Mouse (Mus musculus) CD8-positive naive resting alpha-beta T cell, adult 57 days (primary cell): ENCODE results near the gene Gm4969. TPM values are rescaled to one million over a fixed set of nuclear protein-coding genes. Genes with fewer than 3 reads are reported as not detected.

Source experiments
- total RNA-seq: library from RNA; stranded (reverse); gene quantifications from one replicate; pipeline ENCODE4 v1.2.4, GENCODE M21; 2023

Gm4969 gene
- not detected for total RNA-seq

DNA sequence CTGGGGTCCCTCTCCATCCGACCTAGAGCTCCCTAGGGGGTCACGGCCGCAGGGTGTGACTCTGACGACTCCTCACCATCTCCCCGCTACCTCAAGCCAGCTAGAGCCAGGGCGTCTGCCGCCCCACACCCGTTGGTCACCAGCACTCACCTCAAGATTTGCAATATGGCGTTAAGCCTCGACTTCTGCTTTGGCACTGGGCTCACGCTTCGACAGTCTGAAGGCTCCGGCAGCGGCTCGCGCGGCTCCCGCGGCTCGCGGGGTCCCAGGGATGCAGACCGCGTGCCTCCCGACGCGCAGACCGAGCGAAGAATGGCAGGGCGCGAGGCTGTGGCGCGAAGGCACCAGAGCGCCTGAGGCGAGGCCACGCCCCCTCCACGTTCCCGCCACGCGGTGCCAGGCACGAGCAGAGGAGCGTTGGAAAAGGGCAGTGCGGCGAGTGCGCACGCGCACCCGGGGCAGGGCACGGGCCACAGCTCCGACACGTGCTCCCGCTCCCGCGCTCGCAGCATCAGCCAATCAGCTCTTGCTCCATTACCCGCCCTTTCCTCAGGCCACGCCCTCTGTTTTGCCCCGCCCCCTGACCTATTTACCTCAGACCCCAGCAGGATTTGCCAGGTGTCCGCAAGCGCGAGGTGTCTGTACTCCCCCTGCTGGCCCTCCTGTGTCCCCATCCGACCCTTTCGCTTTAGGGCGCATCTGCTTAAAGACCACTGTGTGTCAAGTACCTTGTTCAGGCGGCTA is at the start of gene Gm4969:
Gene Gm4969 (minus strand): TSS at position 341 of the 744 bp plus-strand sequence.

DNA sequence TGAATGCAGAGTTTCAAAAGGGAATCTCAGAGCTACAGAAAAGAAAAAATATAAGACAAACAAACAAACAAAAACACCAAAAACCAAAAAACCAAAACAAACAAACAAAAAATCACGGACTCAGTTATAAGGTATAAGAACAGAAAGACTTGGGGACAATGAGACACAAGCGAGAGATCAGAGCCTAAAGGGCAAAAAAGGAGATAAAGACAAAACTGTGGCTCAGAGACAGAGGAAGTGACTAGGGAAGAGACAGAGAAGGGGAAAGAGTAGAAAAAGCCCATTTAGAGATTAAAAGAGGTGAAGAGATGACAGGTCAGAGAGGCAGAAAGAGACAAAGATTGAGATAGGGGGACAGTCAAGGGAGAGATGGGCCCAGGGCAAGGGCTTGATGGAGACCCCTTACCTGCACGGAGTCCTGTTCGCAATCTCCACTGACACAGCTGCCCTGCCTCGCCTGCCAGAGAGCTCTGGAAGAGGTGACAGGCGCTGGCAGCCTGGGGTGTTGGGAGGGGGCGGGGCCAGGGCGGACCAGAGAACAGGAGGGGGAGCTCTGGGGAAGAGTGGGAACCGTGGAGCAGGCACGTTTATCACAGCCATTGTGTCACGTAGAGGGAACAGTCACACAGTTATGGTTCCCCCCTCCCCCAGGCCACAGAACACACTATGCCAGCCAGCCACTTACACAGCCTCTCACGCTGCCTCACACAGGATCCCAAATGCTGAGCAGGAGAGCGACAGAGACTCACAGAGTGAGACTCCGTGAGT is 47.7 kb upstream of the Gm4969 start, which contains the start of gene Gipr:
Gene Gipr (minus strand): TSS at position 472 of the 768 bp plus-strand sequence.

GRCm38 (mm10) chr7:19149626-19150025 is 31.5 kb upstream of the Gm4969 start, which contains the start of gene Snrpd2:
TSS of gene Snrpd2 (plus strand) at chr7:19149722.

DNA sequence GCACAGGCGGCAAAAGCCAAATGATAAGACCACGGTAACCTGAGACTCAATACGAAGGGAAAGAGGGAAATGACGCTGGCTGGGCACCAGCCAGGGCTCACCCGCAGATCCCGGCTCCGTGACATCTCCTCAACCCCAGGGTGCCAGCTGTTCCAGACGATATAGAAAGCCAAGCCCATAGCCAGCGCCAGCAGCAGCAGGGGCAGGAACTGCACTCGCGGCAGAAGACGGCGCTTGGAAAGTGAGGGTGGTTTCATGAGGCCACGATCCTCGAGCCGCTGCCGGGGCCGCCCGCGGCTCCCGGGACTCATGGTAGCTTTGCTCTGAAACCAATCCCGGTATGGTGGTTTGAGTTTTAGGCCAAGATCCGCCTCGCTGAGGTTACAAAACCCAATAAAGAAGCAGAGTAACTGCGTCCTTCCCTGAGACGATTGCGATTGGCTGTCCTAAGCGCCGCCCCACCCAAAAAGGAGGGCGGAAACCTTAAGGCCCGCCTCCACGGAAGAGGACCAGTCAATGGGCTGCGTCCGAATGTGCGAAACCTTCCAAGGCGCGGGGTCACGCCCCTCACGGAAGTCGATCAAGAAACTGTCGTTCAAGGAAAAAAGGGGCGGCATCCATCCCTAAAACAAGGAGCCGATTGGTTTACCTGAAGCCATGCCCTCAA is 30.8 kb upstream of the Gm4969 start, which contains the start of gene Qpctl:
Gene Qpctl (minus strand): TSS at position 417 of the 667 bp plus-strand sequence.

DNA sequence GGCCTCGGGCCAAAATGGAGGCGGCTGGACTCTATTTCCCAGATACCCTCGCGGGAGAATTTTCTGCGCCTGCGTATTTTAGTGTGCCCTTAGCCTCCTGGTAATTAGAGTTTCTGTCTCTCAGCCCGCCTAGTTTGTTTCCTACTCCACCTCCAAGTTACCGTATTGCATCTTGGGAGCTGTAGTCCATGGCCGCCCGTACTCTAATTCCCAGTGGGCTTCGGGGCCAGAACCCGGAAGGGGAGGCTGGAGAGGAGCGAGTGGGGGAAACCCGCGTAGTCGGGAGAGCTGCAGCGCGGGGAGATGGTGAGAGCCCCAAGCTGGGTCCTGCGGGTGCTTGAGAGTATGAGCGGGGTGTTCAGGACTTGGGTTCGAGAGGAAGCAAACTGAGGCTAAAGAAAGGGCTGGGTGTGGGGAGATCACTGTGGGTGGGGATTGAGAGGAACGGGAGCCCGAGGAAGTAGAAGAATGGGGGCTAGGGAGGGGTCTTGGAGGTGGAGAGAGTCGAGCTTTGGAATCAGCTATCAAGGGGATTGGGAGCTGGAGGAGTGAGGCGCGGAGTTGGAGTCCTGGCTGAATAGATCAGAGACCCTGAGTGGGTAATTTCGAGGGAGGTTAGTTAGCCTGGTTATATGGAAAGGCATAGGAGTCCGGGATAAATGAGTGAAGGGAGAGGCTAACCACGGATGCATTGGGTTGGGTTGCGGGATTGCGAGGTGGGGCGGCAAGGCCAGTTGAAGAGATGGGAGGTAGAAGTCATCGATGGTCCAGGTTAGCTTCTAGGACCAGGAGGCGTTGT is 1.7 kb upstream of the Gm4969 start, which contains the start of gene Fbxo46:
Gene Fbxo46 (plus strand): TSS at position 229 of the 799 bp plus-strand sequence.

DNA sequence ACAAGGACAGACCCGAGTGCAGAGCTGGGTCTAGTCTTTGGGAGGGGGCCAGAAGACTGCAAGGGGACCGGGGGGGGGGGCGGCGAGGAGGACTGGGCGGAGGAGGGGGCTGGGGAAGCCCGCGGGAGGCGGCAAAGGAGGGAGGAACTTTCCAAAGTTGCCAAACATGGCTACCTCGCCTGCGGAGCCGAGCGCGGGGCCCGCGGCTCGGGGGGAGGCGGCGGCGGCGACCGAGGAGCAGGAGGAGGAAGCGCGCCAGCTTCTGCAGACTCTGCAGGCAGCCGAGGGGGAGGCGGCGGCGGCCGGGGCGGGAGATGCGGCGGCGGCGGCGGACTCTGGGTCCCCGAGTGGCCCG is 23.7 kb downstream of the Gm4969 start, which contains the start of gene Six5:
Gene Six5 (plus strand): TSS at position 124 of the 355 bp plus-strand sequence.

GRCm38 (mm10) chr7:19083701-19084100 is 34.5 kb downstream of the Gm4969 start, which contains the start of gene Dmpk:
TSS of gene Dmpk (plus strand) at chr7:19083849.

DNA sequence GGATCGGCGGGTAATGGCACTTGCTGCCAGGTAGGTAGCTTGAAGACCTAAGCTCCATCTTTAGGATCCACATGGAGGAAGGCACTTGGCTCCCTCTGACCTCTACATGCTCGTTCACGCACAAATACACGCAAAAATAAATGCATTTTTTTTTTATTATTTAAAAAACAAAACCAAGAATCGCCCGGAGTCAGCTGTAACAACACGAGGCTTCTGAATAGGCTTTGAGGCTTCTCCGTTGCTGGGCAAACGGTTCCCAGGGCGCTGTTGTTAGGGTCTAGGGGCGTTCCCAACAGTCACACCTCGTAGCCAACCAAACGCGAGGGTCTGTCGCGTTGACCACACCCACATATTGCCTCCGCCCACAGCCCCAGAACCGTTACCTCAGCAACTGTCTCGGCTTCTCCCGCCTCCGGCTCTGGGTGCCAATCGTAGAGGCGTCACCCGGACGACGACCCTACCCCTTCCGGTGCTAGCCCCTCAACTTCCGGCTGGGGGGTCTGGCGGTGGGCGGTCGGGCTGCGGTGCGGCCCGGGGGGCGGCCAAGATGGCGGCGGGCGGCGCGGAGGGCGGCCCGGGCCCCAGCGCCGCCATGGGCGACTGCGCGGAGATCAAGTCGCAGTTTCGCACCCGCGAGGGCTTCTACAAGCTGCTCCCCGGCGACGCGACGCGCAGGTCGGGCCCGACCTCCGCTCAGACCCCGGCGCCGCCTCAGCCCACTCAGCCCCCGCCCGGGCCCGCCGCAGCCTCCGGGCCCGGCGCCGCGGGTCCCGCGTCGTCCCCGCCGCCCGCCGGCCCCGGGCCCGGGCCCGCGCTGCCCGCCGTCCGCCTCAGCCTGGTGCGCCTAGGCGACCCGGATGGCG is 42.2 kb downstream of the Gm4969 start, which contains the start of gene Dmwd:
Gene Dmwd (plus strand): TSS at position 505 of the 863 bp plus-strand sequence.

DNA sequence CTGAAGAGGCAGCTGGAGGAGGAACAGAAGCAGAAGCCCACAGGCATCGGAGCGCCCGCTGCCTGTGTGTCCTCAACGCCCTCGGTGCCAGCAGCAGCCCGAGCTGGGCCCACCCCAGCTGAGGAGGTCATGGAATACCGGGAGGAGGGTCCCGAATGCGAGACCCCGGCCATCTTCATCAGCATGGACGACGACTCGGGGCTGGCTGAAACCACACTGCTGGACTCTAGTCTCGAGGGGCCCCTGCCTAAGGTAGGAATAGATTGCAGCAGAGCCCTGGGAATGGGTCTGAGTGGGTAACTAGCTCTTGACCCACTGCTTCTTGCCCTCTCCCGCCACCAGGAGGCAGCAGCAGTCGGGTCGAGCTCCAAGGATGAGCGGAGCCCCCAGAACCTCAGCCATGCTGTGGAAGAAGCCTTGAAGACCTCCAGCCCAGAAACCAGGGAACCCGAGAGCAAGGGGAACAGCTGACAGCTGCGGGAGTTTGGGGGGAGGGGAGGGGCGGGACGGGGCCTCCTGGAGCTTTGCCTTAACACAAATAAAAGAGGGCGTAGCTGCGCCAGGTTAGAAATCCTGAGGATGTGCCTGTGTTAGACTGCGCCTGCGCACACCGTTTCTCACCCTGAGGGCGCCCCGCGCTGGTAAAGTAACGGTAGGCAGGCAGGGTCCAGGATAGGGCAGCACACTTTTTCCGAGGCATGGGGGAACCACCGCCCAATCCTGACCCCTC is 64.0 kb downstream of the Gm4969 start, which contains the start of gene Rsph6a:
Gene Rsph6a (plus strand): TSS at position 644 of the 730 bp plus-strand sequence.

Other genes starting within 250 kb of the Gm4969 start
- 9.7 TPM for gene Pglyrp1, start 247.0 kb downstream of the Gm4969 start, total RNA-seq
- gene Ccdc61, start 208.0 kb downstream of the Gm4969 start, total RNA-seq = 20.6 TPM
- gene Nova2, start 192.5 kb downstream of the Gm4969 start, total RNA-seq = not detected
- not detected for gene Nanos2, start 131.0 kb downstream of the Gm4969 start, total RNA-seq
- 1.7 TPM for gene Mypop, start 127.1 kb downstream of the Gm4969 start, total RNA-seq
- gene Irf2bp1, start 114.3 kb downstream of the Gm4969 start, total RNA-seq = 29.4 TPM
- not detected for gene Foxa3, start 94.8 kb downstream of the Gm4969 start, total RNA-seq
- 95.9 TPM for gene Sympk, start 94.0 kb downstream of the Gm4969 start, total RNA-seq
- 0.34 TPM for gene Rsph6a, start 63.7 kb downstream of the Gm4969 start, total RNA-seq
- 1.5 TPM for gene Dmwd, start 42.1 kb downstream of the Gm4969 start, total RNA-seq
- gene Dmpk, start 34.5 kb downstream of the Gm4969 start, total RNA-seq = 1.5 TPM
- gene Six5, start 23.8 kb downstream of the Gm4969 start, total RNA-seq = 0.83 TPM
- 23.1 TPM for gene Fbxo46, start 1.5 kb upstream of the Gm4969 start, total RNA-seq
- 11.3 TPM for gene Qpctl, start 30.9 kb upstream of the Gm4969 start, total RNA-seq
- 88.9 TPM for gene Snrpd2, start 31.4 kb upstream of the Gm4969 start, total RNA-seq
- gene Gipr, start 47.8 kb upstream of the Gm4969 start, total RNA-seq = not detected
- 15.5 TPM for gene Eml2, start 58.1 kb upstream of the Gm4969 start, total RNA-seq
- gene Gpr4, start 94.2 kb upstream of the Gm4969 start, total RNA-seq = not detected
- 51.9 TPM for gene Opa3, start 110.0 kb upstream of the Gm4969 start, total RNA-seq
- gene Vasp, start 153.4 kb upstream of the Gm4969 start, total RNA-seq = 296 TPM
- 2.3 TPM for gene Ppm1n, start 161.7 kb upstream of the Gm4969 start, total RNA-seq
- gene Rtn2, start 164.3 kb upstream of the Gm4969 start, total RNA-seq = not detected
- gene Fosb, start 191.7 kb upstream of the Gm4969 start, total RNA-seq = 1,017 TPM
- 65.9 TPM for gene Ercc1, start 226.4 kb upstream of the Gm4969 start, total RNA-seq
- 12.8 TPM for gene Cd3eap, start 241.1 kb upstream of the Gm4969 start, total RNA-seq
- gene Ppp1r13l, start 241.4 kb upstream of the Gm4969 start, total RNA-seq = 1.6 TPM